Mouse (Mus musculus): ENCODE data around the gene Macf1.

The Macf1 gene

DNA sequence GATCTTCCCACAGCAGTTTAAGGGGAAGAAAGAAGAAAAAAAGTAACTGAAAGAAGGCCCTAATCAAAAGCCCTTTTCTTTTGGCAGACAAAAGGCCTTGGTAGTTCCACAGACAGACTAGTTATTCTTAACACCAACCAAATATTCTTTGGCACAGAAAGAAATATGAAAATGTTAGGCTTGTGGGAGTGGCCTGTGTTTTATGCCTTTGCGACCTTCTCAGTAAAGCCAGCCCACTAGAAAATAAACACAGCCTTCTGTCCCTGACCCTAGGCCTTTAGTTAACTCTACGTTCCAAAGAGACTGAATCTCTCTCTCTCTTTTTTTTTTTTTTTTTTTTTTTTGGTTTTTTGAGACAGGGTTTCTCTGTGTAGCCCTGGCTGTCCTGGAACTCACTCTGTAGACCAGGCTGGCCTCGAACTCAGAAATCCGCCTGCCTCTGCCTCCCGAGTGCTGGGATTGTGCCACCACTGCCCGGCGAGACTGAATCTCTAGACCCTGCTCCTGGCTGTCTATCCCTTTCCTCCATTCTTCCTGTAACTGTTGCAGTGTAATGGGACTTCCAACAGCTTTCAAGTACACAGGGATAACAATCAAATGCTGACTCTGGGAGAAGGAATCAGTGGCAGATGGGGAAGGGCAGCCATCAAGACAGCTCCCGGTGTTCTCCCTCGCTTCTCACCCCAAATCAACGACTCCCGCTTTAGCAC is 85.5 kb downstream of the Macf1 start:
- in situ Hi-C loops (cut with MboI; ENCODE audit: low sequenced_read_pairs), result no loop called here

DNA sequence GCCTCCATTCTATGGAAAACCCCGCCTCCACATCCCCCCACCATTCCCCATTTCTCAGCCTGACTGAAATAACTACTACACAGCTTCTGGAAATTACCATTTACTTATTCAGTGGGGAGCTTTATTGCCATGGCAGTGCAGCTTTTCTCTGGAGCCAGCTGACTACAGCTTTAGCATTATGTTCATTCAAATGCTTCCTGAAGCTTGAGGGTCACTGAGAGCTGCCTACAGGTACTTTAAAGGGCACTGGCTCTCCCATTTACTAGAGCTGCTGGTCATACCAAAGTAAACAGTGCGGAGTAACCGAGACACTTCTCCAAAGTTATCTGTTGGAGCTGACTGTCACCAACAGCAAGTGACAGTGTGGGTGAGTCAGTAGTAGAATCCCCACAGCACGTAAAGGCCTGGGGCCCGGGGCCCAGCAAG is 89.8 kb downstream of the Macf1 start:
- in situ Hi-C loops (cut with MboI; ENCODE audit: low sequenced_read_pairs), result no loop called here

DNA sequence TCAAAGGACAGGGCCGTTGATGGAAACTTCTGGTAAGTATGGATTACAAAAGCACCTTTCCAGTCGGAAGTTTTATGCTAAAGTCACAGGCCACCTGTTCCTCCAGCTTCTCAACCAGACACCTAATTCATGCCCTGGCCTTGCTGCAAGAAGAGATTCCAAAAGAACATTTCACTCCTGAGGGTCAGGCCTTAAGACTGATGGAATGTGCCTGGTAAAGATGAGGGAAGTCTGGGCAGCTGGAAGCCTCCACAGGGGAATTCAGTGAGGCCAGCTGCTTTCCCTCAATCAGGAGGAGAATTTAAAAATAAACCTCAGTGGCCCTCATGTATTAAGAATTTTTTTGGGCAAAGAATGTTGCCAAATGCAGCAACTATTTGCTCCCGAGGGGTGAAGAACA is 90.5 kb downstream of the Macf1 start:
- in situ Hi-C loops (cut with MboI; ENCODE audit: low sequenced_read_pairs), result no loop called here

DNA sequence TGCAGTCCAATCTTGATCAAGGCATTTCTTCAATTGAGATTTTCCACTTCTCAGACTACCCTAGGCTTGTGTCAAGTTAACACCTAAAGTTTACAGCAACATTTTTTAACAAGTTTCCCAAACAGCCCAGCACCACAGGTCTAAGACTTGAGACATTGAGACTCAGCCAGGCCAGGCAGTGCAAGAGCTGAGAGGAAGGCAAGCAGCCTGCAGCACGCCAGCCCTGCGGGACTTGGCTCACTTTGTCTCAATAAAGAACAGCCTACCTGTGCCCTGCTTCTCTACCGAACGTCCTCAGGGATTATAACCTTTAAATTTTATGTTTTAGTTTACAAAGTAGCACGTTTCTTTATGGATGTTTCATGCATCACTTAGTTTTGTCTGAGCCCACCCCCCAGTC is 92.1 kb downstream of the Macf1 start:
- in situ Hi-C loops (cut with MboI; ENCODE audit: low sequenced_read_pairs), result no loop called here

DNA sequence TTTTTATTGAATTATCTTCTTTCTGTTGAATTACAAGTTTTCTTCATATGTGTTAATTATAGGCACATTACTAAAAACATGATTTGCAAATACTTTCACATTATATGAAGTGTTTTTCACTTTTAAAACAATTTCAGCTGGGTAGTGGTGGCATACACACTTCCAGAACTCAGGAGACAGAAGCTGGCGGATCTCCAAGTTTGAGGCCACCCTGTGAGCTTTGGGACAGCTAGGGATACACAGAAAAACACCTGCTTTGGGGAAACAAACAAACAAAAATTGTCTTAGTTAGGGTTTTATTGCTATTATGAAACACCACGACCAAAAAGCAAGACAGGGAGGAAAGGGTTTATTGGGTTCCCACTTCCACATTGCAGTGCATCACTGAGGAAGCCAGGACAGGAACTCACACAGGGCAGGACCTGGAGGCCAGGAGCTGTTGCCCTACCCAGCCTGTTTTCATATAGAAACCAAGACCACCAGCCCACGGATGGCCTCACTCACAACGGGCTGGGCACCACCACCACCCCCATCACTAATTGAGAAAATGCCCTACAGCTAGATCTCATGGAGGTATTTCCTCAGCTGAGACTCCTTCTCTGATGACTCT is 93.0 kb downstream of the Macf1 start:
- in situ Hi-C loops (cut with MboI; ENCODE audit: low sequenced_read_pairs), result no loop called here

DNA sequence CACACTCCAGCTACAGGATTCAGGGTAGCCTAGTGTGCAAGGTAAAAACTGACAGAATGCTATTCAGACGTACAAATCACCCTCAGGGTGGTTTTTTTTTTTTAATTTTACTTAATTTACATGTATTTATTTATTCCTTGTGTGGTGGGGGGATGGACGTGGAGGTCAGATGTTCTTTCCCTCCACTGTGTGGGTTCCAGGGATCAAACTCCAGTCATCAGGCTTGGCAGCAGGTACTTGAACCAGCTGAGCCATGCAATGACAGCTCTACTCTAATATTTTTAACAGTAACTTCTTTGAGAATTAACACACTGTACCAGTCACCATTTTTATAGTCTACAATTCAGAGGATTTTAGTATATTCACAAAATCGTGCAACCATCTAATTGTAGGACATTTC is 94.7 kb downstream of the Macf1 start:
- in situ Hi-C loops (cut with MboI; ENCODE audit: low sequenced_read_pairs), result no loop called here

DNA sequence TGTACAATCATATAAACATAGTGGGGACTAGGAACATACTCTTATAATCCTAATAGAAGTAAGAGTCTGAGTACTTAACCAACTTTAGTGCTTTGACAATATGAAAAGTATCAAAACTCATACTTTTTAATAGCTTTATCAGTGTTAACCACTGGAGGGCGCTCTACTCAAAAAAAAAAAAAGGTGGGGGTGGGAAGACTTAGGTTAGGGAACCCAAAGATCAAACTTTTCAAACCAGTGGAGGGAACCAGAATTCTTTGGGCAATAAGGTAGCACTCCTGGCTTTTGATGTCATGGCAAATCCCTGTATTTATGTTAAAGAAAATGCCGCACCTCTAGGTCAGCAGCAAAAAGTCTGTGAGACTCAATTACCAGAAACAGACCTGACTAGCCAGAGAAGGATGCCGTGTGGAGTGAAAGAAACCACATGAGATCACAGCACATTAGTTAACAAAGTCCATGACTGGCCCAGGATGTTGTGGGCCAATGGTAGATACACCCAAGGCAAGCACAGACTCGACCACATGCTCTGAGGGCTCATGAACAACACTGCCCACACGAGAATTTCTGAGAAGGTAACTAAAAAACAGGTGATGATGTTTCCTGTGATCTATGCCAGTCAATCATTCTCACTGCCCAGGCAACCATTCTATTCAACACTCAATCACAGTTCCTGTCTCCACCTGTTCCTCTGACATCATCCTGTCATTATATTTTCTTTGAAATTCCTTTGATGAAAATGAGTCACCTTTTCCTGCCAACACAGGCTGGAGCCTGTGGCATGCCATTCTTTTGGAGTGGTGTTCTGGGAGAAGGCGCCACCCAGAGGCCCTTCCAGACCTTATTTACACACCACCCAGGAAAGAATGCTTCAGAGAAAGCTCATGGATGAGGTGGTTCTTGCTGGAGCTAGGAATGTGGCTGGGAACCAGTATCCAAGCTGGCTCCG is 95.5 kb downstream of the Macf1 start:
- in situ Hi-C loops (cut with MboI; ENCODE audit: low sequenced_read_pairs), result no loop called here

DNA sequence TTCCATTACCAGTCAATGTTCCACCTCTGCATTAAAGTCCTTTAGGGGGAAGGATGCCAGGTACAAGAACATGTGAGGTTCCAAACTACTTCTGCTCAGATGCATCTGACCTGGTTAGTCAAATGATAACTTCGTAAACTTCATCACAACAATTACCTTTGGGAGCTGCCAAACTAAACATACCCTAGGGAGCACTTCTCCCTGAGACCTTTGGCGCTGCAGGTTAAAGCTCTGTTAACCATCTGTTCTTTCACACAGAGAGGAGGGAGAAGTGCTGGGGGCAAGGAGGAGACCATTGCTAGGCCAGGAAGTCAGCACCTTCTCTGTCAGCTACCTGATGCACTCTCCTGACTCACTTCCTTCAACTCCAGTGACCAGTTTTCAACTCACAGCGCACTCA is 96.5 kb downstream of the Macf1 start:
- in situ Hi-C loops (cut with MboI; ENCODE audit: low sequenced_read_pairs), result no loop called here

DNA sequence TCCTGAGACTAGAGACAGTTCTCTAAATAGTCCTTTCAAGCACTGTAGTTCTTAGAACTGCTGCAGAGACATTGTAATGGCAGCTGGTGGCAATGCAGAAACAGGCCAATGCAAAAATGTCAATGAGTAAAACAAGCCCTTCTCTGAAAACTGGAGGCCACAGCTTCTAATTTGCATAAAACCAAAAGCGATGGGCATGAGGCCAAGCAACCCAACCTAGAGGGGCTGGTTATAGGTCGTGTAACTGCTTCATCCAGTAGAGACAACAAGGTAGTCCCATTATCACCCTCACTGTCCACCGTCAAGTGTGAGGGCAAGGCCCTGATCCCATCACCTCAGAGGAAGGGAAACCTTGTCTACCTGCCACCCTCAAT is 99.5 kb downstream of the Macf1 start:
- in situ Hi-C loops (cut with MboI; ENCODE audit: low sequenced_read_pairs), result no loop called here

DNA sequence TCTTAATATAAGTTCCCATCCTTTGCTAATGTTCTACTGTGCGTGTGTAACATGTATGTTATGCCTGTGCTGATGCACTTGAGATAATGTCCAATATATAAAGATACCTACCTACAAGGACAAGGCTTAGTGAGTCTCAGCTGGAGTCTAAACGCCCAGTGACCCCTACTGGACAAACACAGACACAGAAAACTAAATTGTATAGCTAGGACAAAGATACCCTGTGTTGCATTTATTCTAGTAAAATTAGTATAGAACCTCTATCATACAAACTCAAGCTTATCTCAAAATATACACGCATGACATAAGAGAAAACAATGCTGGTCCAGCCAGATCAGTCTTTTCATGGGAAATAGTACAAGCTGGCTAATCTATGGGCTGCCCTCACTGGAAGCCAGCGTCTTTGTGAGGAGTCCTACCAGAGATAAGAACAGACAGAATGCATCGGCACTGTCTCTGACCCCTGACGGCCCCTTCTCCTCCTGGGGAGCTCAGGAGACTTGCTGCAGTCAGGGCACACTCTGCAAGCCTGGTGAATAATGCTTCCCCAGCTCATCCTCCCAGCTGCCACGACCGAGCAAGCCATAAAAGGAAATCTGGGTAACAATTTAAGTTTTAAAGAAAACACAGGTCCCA is 100.0 kb downstream of the Macf1 start:
- in situ Hi-C loops (cut with MboI; ENCODE audit: low sequenced_read_pairs), result no loop called here

DNA sequence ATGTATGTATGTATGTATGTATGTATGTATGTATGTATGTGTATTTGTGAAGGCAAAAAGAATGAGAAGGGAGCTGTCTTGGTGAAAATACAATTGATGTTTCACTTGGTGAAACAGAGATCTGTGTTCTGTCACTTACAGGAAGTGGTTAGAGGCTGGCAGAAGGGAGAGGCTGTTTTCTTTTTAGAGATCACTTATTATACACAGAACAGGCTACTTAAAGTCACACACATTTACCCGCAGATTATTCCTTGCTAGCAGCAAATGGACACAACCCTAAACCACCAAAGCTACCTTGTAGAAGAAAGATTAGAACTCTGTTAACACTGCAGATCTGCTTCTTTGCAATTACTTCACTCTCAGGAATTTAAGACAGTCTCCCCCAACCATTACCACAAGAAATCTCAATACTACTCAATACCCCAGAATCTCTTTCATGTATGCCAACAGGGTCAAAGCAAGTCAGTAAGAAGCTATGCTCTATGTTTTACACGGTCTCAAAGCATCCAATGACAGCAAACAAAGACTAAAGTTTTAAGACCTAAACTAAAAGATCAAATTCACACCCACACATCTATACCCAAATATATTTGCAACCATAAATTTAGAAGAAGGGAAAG is 106.6 kb downstream of the Macf1 start:
- in situ Hi-C loops (cut with MboI; ENCODE audit: low sequenced_read_pairs), result no loop called here

DNA sequence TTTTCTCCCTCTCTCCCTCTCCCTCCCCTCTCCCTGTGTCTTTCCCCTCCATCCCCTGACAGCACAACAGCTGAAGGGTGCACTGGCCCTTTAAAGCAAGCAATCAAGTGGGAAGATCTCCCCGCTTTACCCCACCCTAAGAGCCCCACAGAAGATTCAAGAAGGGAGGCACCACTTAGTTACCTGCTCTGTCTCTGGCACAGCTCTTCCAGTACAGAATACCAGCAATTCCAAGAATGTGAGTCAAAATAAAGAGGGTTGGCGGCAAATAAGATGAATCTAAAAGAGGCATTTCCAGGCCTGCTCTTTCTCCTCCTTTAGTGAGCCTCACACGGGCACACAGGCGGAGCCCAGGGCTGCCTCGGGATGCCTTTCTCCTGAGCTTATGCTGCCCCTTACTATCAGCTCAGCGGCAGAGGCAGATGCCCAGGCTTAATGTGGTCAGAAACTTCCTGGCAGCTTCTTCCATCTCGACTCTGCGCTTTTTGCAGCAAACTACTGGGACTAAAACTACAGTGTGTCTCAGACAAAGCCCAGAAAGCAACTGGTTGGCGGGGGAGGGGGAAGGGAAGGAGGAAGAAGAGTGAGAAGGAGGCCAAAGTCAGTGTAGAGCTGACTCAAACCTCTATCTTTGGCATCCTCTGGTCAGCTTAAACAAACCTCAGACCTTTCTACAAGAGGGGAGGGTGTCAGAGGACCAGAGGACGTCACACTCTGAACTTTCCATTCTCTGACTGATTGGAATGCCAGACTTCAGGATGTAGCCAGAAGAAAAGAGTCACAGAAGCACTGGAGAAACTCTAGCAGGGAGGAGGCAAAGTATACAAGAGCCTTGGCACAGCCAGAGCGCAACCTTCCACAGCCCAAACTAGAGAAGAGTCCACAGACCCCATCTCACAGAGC is 111.5 kb downstream of the Macf1 start:
- in situ Hi-C loops (cut with MboI; ENCODE audit: low sequenced_read_pairs), result no loop called here

DNA sequence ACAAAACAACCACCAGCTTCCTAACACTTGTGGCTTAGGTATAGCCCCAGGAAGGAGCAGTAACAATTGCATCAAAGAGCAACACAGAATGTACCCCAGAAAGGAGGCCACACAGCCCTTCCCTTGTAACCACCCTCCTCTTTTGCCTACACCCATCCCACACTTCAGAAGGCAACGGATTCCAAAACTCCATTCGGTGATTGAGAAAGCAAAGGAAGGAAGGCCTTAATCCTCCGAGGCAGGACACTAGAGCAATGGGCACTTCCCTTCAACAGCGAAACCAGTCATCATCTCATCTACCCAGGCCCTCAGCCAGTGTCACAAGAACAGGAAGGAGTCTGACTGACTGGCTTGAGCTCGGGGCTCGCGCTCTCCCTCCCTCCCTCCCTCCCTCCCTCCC is 112.3 kb downstream of the Macf1 start:
- in situ Hi-C loops (cut with MboI; ENCODE audit: low sequenced_read_pairs), result no loop called here

DNA sequence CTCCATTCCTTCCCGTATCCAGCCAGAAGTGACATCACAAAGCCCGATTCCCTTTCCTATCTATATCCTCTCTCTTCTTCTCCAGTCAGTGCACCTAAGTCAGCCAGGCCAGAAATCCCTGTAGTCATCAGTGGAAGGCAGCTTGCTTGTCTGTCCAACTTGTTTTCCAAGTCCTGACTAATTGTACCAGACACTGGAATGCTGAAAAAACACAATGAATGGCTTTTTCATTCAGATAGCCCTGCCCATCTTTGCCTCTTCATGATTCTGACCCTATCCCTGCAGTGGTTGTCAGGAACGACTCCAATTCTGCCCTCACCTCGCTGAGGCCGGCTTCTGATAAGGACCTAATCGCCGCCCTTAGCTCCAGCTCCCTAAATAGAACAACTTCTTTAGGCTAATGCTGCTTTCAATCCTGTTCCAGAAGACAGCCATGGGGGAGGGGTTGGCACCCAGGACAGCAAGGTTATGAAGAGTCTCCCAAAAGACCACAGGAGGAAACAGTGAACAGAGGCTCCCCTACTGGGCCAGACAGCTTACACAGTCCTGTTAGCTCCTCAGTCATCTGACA is 118.8 kb downstream of the Macf1 start:
- in situ Hi-C loops (cut with MboI; ENCODE audit: low sequenced_read_pairs), result no loop called here

DNA sequence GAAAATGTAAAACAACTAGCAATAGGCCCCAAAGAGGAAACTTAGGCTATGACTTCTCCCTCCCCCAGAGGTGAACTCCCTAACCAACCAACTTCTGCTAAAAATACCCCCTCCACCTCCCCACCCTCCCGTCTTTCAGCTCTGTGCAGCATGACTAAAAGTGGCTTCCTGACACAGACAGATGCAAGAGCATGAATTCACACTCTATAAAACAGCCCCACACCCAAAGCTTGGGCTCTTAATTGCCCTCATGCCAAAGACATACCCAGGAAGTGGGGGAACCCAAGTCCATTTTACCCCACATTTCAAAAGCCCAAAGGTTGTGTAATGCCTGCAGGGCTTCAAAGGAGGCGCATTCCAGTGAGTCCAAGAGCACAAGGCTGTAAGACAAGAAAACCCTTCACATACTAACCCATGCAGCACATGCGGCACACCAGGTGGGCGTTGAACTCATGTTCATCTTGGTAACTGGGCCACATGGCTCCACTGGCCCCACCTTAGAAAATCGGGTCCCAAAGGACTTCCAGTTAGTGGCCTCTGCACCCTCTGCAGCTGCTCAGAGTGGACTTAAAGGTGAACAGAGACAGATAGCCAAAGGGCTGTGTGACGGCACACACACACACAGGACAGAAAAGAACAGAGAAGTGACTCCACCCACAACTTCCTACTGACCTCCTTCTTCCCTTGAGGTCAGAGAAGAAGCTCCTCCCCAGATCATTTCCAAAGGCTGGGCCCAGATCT is 119.9 kb downstream of the Macf1 start:
- in situ Hi-C loops (cut with MboI; ENCODE audit: low sequenced_read_pairs), result no loop called here

DNA sequence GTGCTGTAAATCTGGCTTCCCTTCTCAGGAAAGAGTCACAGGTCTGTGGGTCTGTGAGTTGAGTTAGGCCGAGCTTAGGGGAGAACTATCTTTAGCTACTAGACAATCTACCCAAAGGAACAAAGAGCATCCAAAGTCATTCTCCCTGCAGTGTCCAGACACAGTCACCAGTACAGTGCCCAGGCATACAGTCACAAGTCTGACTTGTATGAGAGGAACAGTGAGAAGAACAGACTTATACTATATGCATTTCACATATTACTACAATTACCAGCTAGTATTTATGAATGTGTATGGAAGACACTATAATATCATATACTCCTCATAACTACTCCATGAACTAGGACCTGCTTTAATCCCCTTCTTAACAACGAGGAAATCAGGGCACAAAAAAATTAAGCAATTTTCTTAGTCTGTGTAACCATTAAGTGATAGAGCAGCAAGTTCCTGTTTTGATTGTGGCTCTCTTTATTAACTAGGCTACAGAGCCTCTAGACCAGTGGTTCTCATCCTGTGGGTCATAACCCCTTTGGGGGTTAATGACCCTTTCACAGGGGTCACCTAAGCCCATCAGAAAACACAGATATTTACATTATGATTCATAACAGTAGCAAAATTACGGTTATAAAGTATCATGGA is 121.9 kb downstream of the Macf1 start:
- in situ Hi-C loops (cut with MboI; ENCODE audit: low sequenced_read_pairs), result no loop called here

DNA sequence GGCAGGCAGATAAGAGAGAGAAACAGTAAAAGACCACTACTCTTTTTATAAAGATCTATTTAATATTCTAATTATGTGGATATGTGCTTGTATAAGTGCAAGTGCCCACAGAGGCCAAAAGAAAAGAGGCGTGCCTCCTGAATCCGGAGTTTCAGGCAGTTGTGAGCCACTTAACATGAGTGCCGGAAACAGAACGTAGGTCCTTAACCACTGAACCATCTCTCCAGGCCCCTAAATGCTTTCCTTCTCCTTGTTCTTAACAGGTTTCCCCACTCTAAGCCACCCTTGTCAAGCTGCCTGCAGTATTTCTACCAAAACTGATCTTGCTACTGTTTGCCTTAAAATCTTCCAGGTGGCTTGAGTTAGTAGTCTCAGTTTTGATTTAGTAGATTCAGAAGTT is 123.3 kb downstream of the Macf1 start:
- in situ Hi-C loops (cut with MboI; ENCODE audit: low sequenced_read_pairs), result no loop called here

DNA sequence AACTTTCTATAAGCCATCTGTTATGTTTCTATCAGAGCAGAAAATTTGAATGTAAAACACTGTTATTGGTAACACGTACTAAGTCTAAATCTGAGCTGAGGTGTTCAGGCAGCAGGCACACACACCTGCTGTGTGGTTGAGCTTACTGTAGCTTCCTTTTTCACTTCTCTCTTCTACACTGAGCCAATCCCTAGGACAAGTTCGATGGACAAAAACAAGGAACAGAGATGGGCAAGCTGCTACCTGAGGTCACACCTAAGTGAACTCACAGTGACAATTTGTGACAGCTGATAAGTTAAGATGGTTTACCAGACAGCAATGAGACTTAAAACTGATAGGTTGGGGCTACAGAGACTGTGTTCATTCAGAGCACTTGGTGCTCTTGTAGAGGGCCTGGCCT is 125.7 kb downstream of the Macf1 start:
- in situ Hi-C loops (cut with MboI; ENCODE audit: low sequenced_read_pairs), result no loop called here
